Mouse (Mus musculus) frontal cortex, postnatal 25 days (tissue): ENCODE results near the gene Sh3pxd2a.

Experiments
- DNase-seq, 2 experiments: peaks; one replicate each; pipeline ENCODE4 v3.0.0; 2022; ENCODE audit warnings: low spot score in 2 of 2

The Sh3pxd2a gene

DNA sequence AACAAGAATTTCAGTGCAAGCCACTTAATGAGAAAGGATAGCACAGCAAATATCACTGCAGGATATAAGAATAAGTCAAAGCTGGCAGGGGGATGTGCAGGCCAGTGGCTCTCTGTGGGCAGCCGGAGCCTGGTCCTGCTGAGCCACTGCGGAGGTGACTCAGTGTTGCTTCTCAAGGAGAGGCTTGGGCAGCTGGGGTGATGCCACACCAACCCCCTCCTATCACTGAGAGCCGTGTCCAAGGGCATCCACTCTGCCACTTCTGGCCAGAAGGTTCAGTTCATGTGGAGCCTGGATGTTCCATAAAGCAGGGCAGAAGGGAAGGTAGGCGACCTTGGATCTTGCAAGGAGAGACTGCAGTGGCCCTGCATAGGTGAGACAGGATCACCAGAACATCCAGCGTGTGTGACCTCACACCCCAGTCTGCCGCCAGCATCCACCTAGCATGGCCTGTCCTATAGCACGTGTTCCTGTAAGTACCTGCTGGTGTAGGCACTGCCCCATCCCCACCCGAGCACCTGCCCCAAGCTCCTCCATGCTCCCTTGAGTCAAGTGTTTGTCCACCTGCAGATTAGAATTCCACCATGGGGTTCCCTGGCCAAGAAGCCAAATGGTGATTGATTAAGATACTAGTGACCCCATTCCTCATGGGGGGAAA, 89.2 kb downstream of the Sh3pxd2a start:
- DNase-seq, result no peak

DNA sequence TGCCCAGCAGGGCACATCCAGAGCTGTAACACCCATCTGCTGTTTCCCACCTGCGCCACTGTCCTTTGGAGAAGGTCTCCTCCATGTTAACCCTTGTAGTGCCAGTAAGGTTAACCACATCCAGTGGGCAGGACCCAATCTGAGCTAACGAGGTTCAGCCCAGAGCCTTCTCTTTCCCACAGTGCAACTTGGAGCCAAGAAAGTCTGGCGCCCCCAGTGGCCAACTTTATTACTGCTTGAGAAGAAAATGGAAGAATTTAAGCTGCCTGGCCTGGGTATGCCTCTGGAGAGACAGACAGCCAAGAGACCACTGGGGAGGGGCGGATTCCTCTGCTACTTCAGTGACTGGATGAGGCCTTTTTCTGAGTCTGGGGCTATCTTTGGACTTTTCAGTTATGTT, 89.8 kb downstream of the Sh3pxd2a start:
- DNase-seq, result peak; percentile 20 to 35

DNA sequence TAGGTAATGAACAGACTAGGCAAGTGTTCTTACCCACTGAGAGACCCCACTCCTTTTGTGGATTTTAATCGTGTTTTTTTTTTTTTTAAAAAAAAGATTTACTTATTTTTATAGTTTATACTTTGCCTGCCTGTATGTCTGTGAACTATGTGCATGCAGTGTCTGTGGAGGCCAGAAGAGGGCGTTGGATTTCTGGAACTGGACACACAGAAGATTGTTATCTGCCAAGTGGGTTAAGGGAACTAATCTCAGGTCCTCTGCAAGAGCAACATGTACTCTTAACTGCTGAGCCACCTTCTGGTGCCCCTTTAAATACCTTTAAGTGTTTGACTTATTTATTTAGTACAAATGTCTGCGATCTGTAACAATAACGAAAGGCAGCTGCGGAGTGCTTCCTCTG, 92.2 kb downstream of the Sh3pxd2a start:
- no peak for DNase-seq

DNA sequence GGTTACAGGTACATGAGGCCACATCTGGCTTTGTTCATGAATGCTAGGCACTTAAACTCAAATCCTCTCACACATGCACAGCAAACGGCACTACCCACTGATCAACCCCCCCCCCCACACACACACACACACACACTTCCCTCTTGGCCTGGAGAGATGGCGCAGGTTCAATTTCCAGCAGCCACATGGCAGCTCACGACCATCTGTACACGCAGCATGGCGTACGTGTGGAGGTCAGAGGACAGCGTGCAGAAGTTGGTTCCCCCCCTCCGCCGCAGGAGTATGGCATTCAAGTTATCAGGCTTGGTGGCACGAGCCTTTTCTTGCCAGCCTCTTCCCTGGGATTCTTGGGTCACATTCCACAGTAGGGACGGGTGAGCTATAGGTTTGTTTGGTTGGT, 92.7 kb downstream of the Sh3pxd2a start:
- DNase-seq, result no peak

DNA sequence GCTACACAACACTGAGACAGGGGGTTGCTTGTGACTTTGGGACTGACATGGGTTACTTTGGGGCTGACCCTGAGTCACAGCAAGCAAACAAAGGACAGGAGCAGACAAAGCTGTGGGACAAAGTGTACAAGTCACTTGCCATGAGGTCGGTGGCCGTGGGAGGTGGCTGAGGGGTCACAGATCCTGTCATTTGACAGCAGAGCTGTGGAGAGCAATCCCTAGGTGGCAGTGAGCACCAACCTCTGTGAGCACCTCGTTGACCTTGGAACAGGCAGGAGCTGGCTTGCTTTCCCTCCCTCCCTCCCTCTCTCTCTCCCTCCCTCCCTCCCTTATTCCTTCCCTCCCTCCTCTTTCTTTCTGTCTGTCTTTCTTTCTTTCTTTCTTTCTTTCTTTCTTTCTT, 95.2 kb downstream of the Sh3pxd2a start:
- DNase-seq, result no peak

DNA sequence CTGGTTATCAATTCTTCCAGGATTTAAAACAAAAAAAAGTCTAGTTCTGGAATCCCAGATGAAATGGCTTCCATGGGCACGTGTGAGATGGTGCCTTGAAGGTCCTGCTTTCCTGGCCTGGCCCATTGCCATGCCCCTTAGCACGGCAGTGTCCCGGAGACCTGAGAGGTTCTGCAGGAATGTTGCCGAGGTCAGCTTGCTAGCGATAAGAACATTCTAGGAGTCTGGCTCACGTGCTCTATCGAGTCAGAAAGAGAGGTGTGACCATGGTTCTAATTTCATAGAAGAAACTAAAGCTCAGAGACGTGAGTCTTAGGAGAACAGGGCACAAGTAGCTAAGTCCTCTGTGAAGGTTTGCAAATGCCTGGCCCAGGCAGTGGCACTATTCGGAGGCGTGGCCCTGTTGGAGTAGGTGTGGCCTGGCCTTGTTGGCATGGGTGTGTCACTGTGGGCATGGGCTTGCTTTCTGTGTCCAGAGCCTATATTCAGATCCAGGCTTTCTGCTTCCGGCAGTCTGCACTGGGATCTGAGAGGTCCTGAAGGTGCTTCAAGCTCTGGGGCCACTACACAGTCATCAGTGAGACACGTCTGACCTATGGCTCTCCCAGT, 96.8 kb downstream of the Sh3pxd2a start:
- no peak for DNase-seq

DNA sequence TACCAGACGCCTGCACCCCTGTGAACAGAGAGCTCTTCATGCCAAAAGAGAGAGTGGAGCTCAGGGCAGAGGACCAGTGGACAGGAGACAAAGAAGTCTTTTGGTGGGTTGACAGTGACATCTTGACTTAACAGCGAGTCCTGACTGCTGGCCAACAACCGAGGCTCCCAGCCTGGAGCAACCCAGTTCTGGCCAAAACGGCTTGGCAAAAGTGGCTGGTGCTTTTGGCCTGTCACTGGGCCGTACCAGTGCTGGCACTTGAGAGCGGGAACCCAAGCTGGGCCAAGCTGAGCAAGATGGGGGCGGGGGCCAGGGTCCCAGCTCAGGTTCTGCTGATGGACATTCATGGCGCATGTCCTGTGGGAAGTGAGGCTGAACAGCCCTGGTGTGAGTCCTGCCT, 97.6 kb downstream of the Sh3pxd2a start:
- no peak for DNase-seq

DNA sequence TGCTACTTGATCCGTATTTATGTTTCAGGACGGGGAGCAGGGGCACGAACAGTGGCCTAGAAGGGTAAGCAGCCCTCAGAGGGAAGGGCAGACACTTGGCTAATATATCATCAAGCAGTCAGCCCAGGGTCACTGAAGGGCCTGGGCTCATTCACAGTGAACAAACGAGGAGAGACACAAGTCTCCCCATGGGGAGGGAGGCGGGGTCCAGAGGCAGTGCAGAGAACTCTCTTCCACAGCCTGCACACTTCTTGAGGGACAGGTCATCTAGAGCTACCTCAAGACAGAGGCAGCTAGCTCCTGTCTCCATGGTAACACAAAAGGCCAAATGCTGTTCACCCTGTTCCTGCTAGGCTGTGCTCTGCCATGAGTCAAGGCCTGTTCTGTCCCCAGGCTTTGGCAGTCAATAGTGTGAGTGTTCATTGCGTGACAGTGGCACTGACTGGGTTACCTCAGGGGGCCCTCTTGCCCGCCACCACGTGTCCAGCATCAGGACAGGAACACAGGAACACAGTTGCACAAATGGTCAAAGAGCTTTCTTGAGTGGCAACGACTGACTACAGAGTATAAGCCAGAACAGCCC, 101.0 kb downstream of the Sh3pxd2a start:
- DNase-seq, result no peak

DNA sequence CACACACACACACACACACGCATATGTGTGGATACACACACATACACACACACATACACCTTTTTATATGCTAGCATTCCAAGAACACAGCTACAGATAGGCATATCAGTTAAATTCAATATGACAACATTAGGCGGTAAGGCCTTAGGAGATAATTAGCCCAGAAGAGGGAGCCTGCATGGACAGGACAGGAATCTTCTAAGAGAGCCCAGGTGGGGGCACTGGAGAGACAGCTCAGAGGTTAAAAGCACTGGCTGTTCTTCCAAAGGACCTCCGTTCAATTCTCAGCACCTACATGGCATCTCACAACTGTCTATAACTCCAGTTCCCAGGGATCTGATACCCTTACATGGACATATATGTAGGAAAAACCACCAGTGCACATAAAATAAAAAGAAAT, 103.3 kb downstream of the Sh3pxd2a start:
- DNase-seq, result no peak

DNA sequence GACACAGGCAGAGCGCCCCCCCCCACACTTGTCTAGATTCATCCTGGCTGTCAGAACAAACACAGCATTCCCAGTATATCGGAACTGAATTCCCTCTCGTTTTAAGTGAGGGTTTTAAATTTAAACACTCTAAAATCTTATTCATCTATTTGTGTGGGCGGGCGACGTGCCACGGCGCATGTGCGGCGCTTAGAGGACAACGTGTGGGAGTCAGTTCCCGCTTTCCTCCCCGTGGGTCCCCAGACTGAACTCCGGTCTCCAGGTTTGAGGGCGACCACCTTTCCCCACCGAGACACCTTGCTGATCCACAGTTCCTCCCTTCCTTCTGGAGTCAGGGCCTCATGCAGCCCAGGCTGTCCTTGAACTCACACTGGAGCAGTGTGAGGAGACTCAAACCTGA, 104.2 kb downstream of the Sh3pxd2a start:
- DNase-seq, result no peak

DNA sequence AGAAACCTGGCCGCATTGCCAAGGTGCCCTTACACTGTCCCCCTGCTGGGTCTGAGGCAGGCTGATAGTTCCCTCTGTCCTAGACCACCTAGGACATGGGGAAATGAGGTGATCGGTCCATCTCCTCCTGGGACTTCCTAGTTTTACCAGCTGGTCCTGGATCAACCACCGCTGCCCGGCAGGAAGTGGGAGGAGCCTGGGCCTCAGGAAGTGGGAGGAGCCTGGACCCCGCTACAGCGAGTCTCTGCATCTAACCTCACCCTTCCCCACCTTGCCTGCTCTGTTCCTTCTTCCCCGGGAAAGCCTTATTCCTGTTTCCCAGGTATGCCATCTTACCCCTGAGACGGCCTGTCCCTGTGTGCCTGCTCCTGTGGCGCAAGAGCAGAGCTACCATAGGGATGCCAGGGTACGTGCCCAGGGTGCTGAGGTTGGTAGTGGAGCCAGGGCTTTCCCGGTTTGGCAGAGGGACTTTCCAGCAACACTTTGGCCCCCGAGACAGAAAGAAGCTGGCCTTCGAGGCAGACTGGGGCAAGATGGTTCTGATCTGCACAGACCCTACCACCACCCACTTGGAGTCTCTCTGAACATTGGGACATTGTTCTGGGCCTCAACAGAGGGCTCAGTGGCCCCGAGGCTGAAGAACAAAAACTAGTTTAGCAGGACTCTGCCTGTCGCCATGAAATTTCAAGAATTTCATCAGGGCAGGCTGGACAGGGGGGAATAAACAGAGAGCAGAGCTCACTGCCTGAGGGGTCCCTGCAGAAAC, 104.9 kb downstream of the Sh3pxd2a start:
- no peak for DNase-seq

DNA sequence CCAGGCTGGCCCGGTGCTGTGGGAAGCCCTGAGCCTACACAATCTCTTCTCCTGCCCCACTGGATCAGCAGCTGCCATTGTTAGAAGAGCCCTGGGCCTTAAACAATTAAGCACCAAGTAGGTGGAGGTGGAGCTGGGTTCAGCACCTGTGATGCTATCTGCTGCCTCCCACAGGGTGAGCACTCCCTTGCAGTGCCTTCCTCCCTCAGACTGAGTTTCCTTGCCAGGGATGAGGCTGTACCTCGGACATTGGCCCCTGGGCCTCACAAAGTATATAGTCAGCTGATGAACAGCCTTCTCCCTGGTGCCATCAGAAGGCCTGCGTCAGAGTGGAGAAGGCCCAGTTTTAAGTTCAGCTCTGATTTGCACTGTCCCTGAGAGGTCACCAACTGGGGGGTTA, 106.9 kb downstream of the Sh3pxd2a start:
- DNase-seq, result no peak

DNA sequence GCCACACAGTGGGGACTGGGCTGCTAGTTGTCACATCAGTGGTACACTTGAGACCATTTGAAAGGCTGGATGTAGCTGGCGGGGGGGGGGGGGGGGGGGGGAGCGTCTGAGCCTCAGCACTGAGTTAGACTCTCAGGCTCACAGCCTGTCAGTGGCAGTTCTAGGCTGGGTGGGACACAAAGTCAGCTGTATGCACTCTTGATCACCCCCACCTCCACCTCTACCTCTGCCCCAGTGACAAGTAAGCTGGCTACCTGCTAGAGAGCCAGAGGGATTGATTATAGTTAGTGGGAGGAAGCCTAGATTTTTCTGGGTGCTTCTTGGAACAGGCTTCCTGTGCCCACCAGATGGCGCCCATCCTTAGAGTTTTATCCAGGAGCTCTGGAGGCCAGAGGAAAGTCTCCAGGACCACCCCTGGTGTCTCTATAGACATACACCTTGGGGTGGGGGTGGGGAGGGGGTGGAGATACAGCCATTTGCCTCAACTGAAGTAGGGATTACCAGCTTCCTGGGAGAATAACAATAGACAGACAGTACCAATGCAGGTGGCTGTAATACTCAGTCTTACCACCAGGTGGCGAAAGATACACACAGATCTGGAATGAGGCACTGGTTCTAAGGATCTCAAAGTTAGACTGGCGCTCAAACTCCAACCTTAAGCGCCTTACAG, 107.9 kb downstream of the Sh3pxd2a start:
- DNase-seq, result peak; percentile 77 to 78

DNA sequence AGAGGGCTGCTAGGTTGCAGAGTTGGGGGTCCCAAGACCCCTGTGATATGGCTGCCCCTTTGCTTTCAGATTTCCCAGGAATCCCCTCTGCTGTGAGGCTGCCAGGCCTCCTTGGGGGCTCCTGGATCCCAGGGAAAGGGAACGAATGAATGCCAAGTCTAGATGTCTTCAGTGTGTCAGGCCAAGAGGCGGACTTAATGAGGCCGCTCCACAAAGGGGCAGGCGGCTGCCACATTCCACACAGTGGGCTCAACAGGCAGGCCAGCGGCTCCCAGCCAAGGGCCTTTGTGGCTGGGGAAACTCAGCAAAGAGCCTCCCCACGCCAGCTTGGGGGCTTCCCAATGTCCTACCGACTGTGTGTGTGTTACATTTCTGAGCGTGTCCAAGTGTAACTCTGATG, 109.7 kb downstream of the Sh3pxd2a start:
- DNase-seq, result no peak

DNA sequence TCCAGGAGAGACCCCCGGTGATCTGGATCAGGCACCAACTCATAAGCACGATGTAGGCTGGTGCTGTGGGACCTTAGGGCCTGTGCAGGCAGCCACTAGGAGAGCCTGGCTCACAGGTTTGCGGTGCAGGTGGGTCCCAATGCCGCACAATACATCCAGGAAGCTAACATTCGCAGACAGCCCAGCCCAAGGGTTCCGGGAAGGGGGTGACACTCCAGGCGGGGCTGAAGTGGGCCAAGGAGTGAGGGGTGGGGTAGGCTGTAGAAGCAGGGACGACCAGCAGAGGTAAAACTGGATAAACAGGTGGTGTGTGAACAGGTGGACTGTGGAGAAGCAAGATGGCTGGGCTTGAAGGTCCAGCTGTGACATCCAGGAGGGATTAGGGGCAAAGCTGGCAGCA, 115.2 kb downstream of the Sh3pxd2a start:
- no peak for DNase-seq

DNA sequence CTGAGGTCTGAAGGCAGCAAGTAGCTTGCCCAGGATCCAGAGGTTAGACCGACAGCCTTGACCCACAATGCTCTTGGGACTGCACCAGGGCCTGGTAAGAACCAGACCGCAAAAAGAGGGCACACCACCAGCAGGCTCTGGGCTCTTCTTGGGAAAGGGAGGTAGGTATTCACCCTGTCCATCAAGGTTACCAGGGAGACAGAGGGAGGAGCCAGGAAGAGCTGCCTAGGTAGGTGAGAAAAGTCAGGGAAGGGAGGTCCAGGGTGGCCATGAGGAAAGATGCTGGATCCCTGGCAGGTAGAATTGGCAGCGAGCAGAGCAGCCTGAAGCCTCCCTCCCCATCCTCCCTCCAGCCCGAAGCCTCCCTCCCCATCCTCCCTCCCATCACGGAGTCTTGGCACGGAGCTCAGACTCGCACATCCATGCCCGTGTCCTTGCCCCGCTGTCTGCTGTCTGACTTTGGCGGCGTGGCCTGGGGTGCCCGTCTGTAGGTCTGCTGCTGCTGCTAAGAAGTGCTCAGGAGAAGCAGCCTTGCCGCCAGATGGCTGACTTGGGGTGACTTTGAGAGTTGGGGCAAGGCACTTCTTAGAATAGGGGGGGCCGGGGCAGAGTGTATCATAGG, 115.7 kb downstream of the Sh3pxd2a start:
- DNase-seq, result no peak

DNA sequence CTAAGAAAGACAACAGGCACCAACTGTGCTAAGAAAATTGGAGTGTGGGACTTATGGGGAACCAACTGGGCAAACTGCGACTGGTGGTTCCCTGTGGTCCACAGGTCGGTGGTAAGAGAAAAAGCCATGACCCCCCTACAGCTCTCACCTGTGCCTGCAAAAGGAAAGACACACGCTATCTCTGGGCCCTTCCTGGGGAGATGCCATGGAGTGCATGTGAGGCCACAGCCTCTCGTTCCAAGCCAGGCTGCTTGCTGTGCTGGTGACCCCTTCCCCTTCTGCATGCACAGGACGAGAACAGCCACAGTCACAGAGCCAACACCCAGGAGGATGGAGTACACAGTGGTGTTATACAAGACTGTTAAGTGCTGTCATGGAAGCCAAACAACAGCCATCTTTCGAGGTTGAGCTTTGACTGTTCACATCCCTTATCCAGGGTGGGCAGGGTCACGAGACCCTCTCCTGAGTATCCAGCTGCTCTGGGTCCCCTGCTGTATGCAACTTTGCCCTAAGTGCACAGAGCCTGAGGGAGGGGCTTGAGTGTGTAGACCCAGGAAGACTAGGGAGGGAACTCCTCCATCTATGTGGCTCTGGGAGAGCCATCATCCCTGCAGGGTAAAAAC, 117.1 kb downstream of the Sh3pxd2a start:
- DNase-seq, result no peak

DNA sequence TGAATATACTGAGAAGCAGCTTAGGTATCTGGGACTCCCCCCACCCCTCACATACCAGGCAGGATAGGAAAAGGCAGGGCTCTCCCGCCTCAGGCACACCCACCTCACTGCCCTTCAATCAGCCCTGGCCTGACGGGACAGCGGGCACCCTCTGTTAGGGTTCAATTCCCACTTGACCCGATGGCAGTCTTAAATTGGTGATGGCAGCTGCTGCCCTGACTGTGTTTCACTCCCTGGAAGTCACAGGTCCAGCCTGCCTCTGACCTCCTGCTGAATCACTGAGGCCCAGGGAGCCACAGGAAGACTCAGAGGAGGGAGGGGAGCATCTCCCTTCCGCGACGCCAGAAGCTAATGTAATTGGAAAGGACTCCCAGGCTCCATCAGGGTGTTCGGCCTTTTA, 117.6 kb downstream of the Sh3pxd2a start:
- DNase-seq, result no peak

DNA sequence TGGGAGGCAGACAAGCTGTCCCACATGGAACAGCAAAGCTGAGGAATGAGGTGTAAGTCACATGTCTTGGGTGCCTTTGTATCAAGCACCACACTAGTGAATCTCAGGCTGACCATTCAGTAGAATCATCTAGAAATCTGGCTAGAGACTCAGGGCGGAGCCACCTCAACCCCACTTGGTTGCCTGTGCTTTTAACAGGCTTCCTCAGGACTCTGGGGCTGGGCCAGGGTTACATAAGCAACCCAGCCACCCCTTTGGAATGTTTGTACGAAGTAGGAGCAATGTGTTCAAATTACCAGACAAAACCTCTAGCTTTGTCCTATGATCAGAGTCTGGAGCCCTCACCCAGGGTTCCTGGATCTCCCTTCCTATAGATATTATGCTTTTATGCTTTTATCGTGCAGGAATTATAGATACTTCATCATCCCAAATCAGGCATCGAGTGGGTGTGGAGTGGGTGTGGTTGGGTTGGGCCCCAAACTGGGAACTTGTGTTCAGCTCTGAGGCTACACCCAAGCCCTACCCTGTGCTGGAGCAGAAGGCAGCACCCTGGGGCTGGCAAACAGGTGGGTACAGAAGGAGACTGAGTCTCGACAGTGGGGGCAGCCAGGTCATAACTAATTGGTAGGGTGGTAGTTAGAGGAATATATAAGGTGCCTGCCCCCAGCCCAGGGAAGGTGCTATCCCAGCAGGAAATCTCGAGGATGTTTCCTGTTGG, 118.2 kb downstream of the Sh3pxd2a start:
- no peak for DNase-seq

DNA sequence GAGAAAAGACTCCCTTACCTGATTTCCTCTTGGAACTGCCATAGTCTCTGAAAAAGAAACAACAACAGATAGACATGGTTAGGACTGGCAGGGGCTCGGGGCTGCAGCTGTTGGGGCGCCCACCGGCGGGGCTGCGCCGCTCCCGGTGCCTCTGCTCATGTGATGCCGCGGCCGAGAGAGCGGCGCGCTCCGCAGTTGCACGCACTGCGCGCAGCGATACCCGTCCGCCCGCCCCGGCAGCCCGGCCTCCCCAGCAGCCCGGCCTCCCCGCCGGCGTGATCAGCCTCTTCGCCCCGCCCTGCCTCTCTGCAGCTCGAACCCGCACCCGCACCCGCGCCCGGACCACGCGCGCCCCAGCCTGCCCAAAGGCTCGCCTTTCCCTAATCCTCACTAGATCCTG, 120.8 kb downstream of the Sh3pxd2a start:
- peak in 1 of 2 experiments; percentile 42 for DNase-seq

DNA sequence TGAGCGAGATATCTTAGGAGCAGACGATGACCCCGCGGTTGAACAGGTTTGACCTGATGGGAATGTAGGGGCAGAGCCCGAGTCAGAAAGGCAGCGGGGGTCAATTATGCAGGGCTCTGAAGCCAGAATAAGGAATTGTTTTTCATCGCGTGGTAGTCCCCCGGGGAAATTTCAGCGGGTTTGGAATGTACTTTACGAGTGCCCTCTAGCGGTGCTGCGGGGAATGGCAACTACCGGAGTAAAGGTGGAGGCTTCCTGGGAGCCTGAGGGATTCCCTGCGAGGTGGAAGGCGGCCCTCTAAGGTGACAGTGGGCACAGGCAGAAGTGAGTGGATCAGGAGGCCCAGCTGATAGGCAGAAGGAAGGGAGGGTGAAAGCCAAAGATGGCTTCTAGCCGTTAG, 125.0 kb downstream of the Sh3pxd2a start:
- peak; percentile 82 to 84 for DNase-seq
